Mouse (Mus musculus): ENCODE results near the gene Hist1h4d. TPM values are rescaled to one million over a fixed set of nuclear protein-coding genes. Genes with fewer than 3 reads are reported as not detected.
"Not testable (repeated sequence)": the region's sequence is repeated elsewhere in the genome, so short reads cannot be mapped to it uniquely, and the experiment has no call there.

Hist1h4d gene
- polyA plus RNA-seq, 2 experiments: 9.4 to 95.5 TPM

- Histone ChIP-seq H3K4me1 (ENCODE audit: control insufficient read depth, insufficient read depth, low read length) (no peaks in the 10 kb centered on the region), H3K4me3 (replicated peaks; ENCODE audit: low read length) (no peak overlapping the region), H3K4me2 (replicated peaks; ENCODE audit: low read depth, low read length, severe bottlenecking) (no peak overlapping the region), H3K9ac (ENCODE audit: low read depth, low read length, severe bottlenecking) (no peak overlapping the region), H3K27me3 (ENCODE audit: control insufficient read depth, insufficient read depth, low read length) (no peaks in the 10 kb centered on the region), H3K9me3 (ENCODE audit: control insufficient read depth, low read length) (no peaks in the 10 kb centered on the region), H3K27ac (replicated peaks; ENCODE audit: low read depth, low read length) (no peak overlapping the region), H3K36me3 (ENCODE audit: control insufficient read depth, insufficient read depth, low read length) (no peaks in the 10 kb centered on the region)
- TF ChIP-seq POLR2A (IDR thresholded peaks at IDR 0.05; ENCODE audit: borderline replicate concordance, extremely low read depth, insufficient read depth, insufficient read length): no peak
- ATAC-seq (ENCODE audit: low FRiP score, low read depth) (no peak), DNase-seq (ENCODE audit: low spot score) (no peak)
- 85% methylated on average over 3 of the region's 3 CpGs for WGBS
These were observed 30.2 kb downstream of the Hist1h4d start for GRCm38 (mm10) chr13:23611638-23612037.

DNA sequence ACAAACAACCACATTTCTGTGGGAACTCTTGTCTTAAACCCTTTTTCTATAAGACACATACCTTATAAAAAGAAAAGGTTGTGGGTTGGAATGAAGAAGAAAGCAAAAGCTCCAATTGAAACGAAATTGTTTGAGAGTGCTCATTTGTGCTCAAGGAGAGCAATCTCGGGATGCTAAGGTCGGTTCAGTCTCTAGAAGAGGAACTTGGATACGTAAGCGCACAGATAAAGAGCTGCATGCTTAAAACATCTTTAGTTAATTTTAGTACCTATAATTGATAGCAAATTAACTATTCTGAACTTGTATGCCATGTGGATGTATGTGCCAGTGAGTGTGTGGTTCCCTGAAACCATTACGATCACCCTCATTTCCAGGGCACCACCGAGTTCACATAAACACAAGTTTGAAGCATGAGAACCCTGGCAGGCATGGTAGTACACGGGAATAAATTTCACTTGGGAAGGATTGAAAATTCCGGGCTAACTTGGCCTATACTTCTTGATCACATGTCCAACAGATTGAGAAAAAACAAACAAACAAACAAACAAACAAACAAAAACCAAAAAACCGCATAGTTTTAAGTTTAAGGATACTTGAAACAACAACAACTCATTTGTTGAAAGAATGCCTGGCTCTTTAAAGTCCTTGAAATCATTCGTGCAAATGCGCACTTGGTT lies 38.8 kb downstream of the Hist1h4d start:
- DNase-seq (ENCODE audit: low spot score) (no peak), ATAC-seq (ENCODE audit: low FRiP score, low read depth) (no peak)
- Histone ChIP-seq H3K9ac (ENCODE audit: low read depth, low read length, severe bottlenecking) (peak overlapping the region; percentile 56), H3K4me1 (ENCODE audit: control insufficient read depth, insufficient read depth, low read length) (no peaks in the 10 kb centered on the region), H3K36me3 (ENCODE audit: control insufficient read depth, insufficient read depth, low read length) (no peaks in the 10 kb centered on the region), H3K27ac (replicated peaks; ENCODE audit: low read depth, low read length) (peak overlapping the region; percentile 97), H3K4me3 (replicated peaks; ENCODE audit: low read length) (peak overlapping the region; percentile 61), H3K4me2 (replicated peaks; ENCODE audit: low read depth, low read length, severe bottlenecking) (peak overlapping the region; percentile 88), H3K27me3 (ENCODE audit: control insufficient read depth, insufficient read depth, low read length) (no peaks in the 10 kb centered on the region), H3K9me3 (ENCODE audit: control insufficient read depth, low read length) (no peaks in the 10 kb centered on the region)
- WGBS: 50% methylated on average over 12 of the region's 12 CpGs
- no peak for TF ChIP-seq POLR2A (IDR thresholded peaks at IDR 0.05; ENCODE audit: borderline replicate concordance, extremely low read depth, insufficient read depth, insufficient read length)

GRCm38 (mm10) chr13:23620733-23621531 lies 39.5 kb downstream of the Hist1h4d start, which contains the start of gene Hist1h2be:
Gene Hist1h2be (minus strand): TSS chr13:23621124.
- DNase-seq (ENCODE audit: low spot score): peak; percentile 96
- ATAC-seq (ENCODE audit: low FRiP score, low read depth): peak; percentile 85
- no peaks in the 10 kb centered on the region for H3K9me3 ChIP-seq (ENCODE audit: control insufficient read depth, low read length)
- H3K36me3 ChIP-seq (ENCODE audit: control insufficient read depth, insufficient read depth, low read length): no peaks in the 10 kb centered on the region
- H3K27ac ChIP-seq (replicated peaks; ENCODE audit: low read depth, low read length): peak within 1 kb of the TSS; percentile 97
- peak within 1 kb of the TSS; percentile 82 for H3K9ac ChIP-seq (ENCODE audit: low read depth, low read length, severe bottlenecking)
- no peak for TF ChIP-seq POLR2A (IDR thresholded peaks at IDR 0.05; ENCODE audit: borderline replicate concordance, extremely low read depth, insufficient read depth, insufficient read length)
- peak within 1 kb of the TSS; percentile 88 for H3K4me2 ChIP-seq (replicated peaks; ENCODE audit: low read depth, low read length, severe bottlenecking)
- no peaks in the 10 kb centered on the region for H3K4me1 ChIP-seq (ENCODE audit: control insufficient read depth, insufficient read depth, low read length)
- 1% methylated on average over 27 of the region's 27 CpGs for WGBS
- peak within 1 kb of the TSS; percentile 61 for H3K4me3 ChIP-seq (replicated peaks; ENCODE audit: low read length)
- H3K27me3 ChIP-seq (ENCODE audit: control insufficient read depth, insufficient read depth, low read length): no peaks in the 10 kb centered on the region

- H3K4me2 ChIP-seq (replicated peaks; ENCODE audit: low read depth, low read length, severe bottlenecking): peak overlapping the region; percentile 88
- under 1% methylated on average over 18 of the region's 18 CpGs for WGBS
- H3K9ac ChIP-seq (ENCODE audit: low read depth, low read length, severe bottlenecking): peak overlapping the region; percentile 82
- peak; percentile 95; the same call in 1 of the 2 replicates for TF ChIP-seq POLR2A (IDR thresholded peaks at IDR 0.05; ENCODE audit: borderline replicate concordance, extremely low read depth, insufficient read depth, insufficient read length)
- H3K27me3 ChIP-seq (ENCODE audit: control insufficient read depth, insufficient read depth, low read length): no peaks in the 10 kb centered on the region
- DNase-seq (ENCODE audit: low spot score) (peak; percentile 88), ATAC-seq (ENCODE audit: low FRiP score, low read depth) (peak; percentile 82)
- no peaks in the 10 kb centered on the region for H3K36me3 ChIP-seq (ENCODE audit: control insufficient read depth, insufficient read depth, low read length)
- no peaks in the 10 kb centered on the region for H3K4me1 ChIP-seq (ENCODE audit: control insufficient read depth, insufficient read depth, low read length)
- no peaks in the 10 kb centered on the region for H3K9me3 ChIP-seq (ENCODE audit: control insufficient read depth, low read length)
- H3K4me3 ChIP-seq (replicated peaks; ENCODE audit: low read length): peak overlapping the region; percentile 61
- peak overlapping the region; percentile 97 for H3K27ac ChIP-seq (replicated peaks; ENCODE audit: low read depth, low read length)
These were observed 40.3 kb downstream of the Hist1h4d start for GRCm38 (mm10) chr13:23621532-23622174.

GRCm38 (mm10) chr13:23622175-23622671 lies 40.8 kb downstream of the Hist1h4d start, which contains the start of gene Hist1h1e:
Gene Hist1h1e (minus strand): TSS chr13:23622558.
- peak within 1 kb of the TSS; percentile 61 for H3K4me3 ChIP-seq (replicated peaks; ENCODE audit: low read length)
- DNase-seq (ENCODE audit: low spot score) (peak; percentile 92), ATAC-seq (ENCODE audit: low FRiP score, low read depth) (peak; percentile 89)
- H3K4me1 ChIP-seq (ENCODE audit: control insufficient read depth, insufficient read depth, low read length); H3K9me3 ChIP-seq (ENCODE audit: control insufficient read depth, low read length); H3K27me3 ChIP-seq (ENCODE audit: control insufficient read depth, insufficient read depth, low read length); H3K36me3 ChIP-seq (ENCODE audit: control insufficient read depth, insufficient read depth, low read length): not testable (repeated sequence)
- peak; percentile 97 for TF ChIP-seq POLR2A (IDR thresholded peaks at IDR 0.05; ENCODE audit: borderline replicate concordance, extremely low read depth, insufficient read depth, insufficient read length)
- H3K9ac ChIP-seq (ENCODE audit: low read depth, low read length, severe bottlenecking): peak within 1 kb of the TSS; percentile 82
- WGBS: under 1% methylated on average over 46 of the region's 53 CpGs
- peak within 1 kb of the TSS; percentile 97 for H3K27ac ChIP-seq (replicated peaks; ENCODE audit: low read depth, low read length)
- H3K4me2 ChIP-seq (replicated peaks; ENCODE audit: low read depth, low read length, severe bottlenecking): peak within 1 kb of the TSS; percentile 88
